Mouse (Mus musculus) mammary gland, adult 2 months (tissue): ENCODE results near the gene Dglucy. TPM values are rescaled to one million over a fixed set of nuclear protein-coding genes. Genes with fewer than 3 reads are reported as not detected.

Experiments used
- polyA plus RNA-seq: library from polyadenylated mRNA; depleted of rRNA; stranded (reverse); fragments of >200 nt; gene quantifications from 2 replicates; pipeline ENCODE4 v1.2.3, GENCODE M21; 2012; ENCODE audit warnings: low replicate concordance; rRNA removed

The Dglucy gene
- 12.3 and 22.9 TPM in 2 replicates for polyA plus RNA-seq

GRCm38 (mm10) chr12:100778934-100779865, at the start of gene Dglucy:
Gene Dglucy, plus strand, starts transcription at chr12:100779057.

GRCm38 (mm10) chr12:100907598-100908297, 128.9 kb downstream of the Dglucy start, which contains the start of gene Gpr68:
Gene Gpr68, minus strand, starts transcription at chr12:100908198.

Other genes with a start within 250 kb of the Dglucy start
- gene Rps6ka5, start 52.1 kb upstream of the Dglucy start, polyA plus RNA-seq = 1.5 and 2.8 TPM in 2 replicates
- gene Gpr68, start 129.1 kb downstream of the Dglucy start, polyA plus RNA-seq = 15.5 and 21.1 TPM in 2 replicates
- gene Ccdc88c, start 250.0 kb downstream of the Dglucy start, polyA plus RNA-seq = 23.9 and 35.4 TPM in 2 replicates